Mouse (Mus musculus) CD4-positive helper T cell, adult 2 months (primary cell): ENCODE data around the gene Peli3.
A peak's percentile ranks its signal among the peaks of the same experiment; 100 is the strongest.
"Not testable (repeated sequence)": the region's sequence is repeated elsewhere in the genome, so short reads cannot be mapped to it uniquely, and the experiment has no call there.

Source experiments
- DNase-seq: peaks from one replicate; pipeline ENCODE4 v3.0.0-alpha.2; 2012; ENCODE audit warnings: low read depth, missing footprints, low spot score

Peli3 gene

GRCm38 (mm10) chr19:4942551-4943252 lies at the start of gene Peli3:
TSS of gene Peli3 (minus strand) at chr19:4943127.
- peak; percentile 82 for DNase-seq

GRCm38 (mm10) chr19:4992371-4992770 lies 49.4 kb upstream of the Peli3 start:
- no peak for DNase-seq

- no peak for DNase-seq
These were observed 47.8 kb upstream of the Peli3 start for GRCm38 (mm10) chr19:4990716-4991115.

GRCm38 (mm10) chr19:4990256-4990625 lies 47.3 kb upstream of the Peli3 start, which contains the start of gene Npas4:
TSS of gene Npas4 (minus strand) at chr19:4990316.
- DNase-seq, result no peak

DNA sequence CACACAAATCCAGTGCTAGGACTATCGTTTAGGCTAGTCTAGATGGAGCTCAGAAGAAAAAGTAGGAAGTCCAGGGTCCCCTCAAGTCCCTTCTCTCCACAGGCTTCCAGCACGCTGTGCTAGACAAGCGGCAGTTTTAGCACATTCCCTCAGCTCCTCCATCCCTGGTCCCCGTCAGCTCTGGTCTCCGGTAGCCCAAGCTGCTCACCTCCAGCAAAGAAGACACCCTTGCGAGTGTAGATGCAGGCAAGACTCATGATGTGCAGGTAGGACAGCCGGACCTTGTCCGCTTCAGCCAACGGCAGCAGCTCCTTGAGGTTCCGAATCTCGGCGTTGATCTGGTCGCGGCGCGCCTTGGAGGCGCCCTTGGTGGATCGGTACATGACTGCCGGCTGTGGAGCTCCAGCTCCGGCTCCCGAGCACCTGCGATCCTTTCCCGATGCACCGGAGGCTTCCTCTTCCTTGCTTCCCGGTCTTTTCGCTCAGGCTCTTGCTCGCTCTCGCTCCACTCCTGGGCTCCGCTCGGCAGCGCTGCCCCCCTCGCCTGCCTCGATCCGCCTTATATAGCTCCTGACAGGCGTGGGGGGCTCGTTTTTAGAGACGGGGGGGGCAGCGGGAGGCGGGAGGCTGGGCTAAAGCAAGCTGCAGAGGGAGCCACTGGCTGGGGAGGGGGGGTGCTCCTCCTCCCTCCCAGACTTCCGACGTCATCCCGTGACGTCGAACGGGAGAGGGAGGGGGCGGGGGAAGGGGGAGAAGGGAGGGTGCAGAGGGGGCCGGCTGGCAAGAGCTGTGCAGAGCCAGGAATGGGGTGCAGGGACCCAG lies 46.7 kb upstream of the Peli3 start:
- DNase-seq, result no peak

DNA sequence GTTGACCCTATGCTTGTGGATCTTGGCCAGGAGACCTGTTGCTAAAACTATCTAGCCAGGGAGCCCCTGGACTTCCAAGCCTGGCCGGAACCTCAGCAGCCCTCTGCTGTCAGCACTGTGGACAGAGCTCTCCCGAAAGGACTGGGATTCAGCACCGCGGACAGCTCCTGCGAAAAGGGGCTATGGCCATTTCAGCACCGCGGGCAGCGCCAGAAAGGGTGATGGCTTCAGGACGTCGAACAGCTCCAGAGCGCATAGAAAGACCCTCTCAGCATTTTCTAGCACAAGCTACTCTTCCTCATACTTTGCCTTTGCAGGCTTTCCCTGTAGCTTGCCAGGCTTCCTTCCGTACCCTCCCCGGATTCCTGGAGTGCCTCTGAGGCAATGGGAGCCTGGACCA lies 46.1 kb upstream of the Peli3 start:
- peak; percentile 68 for DNase-seq

GRCm38 (mm10) chr19:4981767-4982166 lies 38.8 kb upstream of the Peli3 start:
- DNase-seq, result peak; percentile 69

- DNase-seq, result peak; percentile 49
These were observed 25.3 kb upstream of the Peli3 start for GRCm38 (mm10) chr19:4968236-4968635.

- peak; percentile 93 for DNase-seq
These were observed 19.1 kb upstream of the Peli3 start, which contains the start of gene Mrpl11 for GRCm38 (mm10) chr19:4961928-4962601. TSS of gene Mrpl11 (plus strand) at chr19:4962147.

DNA sequence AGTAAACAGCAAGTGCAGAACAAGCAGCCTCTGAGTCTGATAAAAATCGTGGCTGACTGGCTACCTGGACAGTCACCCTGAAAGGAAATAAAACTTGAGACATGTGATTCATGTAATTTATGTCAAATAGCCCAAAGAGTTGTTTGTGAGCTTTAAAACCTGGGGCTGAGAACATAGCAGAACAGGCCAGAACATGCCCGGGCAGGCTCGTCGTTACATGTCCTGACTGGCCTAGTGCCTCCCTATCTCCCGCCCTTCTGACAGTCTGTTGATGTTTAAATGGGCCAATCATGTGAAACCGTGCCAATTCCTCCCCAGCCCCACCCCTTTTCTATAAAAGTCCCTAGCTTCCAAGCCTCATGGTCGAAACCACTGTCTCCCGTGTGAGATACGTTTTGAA lies 5.7 kb upstream of the Peli3 start:
- not testable (repeated sequence) for DNase-seq

DNA sequence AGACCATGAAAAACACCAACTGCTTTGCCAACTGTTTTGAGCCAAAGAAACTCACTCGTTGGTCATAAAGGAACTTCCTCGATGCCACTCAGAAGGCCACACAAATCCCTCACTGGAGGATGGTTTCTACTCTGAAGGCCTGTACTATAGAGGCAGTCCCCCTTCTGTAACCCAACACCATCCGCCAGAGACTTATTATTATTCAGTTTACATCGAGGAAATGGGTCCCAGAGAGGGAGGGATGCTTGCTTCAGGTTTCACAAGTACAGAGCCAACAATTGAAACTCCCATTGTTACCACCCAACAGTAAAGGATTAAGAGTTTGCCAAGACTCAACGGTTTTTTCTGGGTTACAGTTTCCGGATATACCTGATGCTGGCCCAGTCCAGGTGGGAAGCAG lies 2.6 kb upstream of the Peli3 start:
- no peak for DNase-seq

- no peak for DNase-seq
These were observed 294 bp upstream of the Peli3 start for GRCm38 (mm10) chr19:4943253-4943588.

DNA sequence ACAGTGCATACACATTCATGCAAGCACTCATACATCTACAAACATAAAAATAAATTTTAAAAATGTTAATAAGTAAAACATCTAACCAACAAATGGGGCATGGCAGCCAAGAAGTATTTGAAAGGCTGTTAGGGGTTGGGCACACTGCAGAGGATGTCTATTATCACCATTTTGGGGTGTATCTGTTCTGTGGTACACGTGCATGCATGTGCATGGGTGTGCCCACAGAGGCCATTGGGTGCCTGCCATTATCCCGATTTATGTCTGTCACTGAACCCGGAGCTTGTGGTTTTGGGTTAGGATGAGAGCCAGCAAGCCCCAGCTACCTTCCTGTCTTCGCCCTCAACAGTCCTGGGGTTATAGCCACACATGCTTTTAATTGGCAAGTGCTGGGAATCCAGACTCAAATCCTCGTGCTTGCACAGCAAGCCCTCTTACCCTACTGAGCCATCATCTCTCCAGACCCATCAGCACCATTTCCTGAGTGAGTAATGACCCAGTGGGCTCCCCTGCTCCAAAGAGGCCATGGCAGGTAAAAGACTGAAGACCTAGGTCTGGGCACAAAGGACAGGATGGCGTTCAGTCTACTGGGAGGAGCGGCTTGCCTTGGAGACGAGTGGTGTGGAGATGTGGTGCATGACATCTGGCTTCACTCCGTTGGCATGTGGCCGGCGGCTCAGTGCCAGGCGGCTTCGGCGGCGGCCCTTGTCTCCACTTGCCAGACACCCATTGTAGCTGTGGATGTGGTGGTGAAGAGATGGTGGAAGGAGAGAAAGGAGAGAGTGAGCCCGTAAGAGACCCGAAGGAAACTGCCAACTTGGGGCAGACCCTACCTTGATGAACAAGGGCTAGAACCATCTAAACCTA lies 5.2 kb downstream of the Peli3 start:
- no peak for DNase-seq

- DNase-seq, result no peak
These were observed 6.0 kb downstream of the Peli3 start for GRCm38 (mm10) chr19:4936896-4937295.

DNA sequence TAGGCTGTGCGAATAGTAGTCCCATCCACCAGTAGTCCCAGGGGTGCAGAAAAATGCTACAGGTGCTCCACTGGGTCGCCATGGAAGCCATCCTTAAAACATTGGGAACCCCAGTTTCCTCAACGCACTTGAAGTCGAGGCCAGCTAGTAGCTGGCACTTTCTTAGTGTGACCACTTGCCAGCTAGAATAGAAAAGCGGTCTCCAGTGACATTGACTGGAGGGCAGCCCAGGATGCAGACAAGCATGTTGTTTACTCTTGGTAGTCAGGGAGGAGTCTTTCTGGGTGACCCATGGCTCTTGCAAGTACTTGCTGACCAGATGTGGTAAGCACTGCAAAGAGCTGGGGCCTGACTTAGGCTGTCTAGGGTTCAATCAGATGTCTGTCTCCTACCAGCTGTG lies 14.1 kb downstream of the Peli3 start:
- no peak for DNase-seq

GRCm38 (mm10) chr19:4927904-4928531 lies 14.9 kb downstream of the Peli3 start, which contains the start of gene Dpp3:
TSS of gene Dpp3 (minus strand) at chr19:4928287.
- peak; percentile 96 for DNase-seq

DNA sequence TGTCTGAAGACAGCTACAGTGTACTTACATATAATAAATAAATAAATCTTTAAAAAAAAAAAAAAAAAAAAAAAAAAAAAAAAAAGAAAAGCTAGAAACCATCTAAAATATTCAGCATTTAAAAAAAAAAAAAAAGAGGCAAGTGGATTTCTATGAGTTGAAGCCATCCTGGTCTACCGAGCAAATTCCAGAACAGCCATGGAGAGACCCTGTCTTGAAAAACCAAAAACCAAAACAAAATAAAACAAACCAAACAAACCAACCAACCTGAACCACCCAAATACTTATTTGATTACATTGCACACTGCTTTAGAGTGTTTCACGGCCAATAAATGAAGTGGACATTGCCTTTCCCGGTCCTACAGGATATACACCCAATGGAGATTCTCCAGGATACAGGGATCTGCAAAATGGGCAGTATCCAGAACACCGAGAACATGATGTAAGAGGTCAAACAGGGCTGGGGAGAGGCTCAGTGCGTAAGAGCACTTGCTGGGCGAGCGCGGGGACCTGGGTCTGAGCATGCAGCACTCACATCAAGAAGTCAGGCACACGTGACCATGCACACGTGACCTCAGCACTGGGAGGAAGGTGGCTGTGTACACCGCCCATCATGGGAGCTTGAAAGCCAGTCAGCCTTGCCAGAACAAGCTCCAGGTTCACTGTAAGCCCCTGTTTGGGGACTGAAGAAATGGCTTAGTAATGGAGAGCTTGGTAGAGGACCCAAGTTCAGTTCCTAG lies 17.6 kb downstream of the Peli3 start:
- DNase-seq, result no peak

DNA sequence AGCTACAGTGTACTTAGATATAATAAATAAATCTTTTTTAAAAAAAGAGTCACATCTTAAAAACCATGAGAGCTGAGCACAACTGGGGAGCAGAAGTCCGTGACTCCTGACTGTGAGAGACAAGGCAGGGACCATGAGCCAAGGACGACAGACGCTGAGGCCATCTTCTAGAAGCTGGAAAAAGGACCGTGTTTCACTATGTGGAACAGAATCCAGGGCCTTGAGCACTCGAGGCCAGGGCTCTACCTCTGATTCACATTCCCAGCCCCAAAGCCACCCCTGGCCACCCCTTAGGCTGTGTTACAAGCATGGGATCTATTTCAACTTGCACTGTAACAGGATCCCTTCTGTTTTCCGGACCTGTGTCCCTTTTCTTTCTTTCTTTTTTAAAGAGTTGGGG lies 23.3 kb downstream of the Peli3 start:
- no peak for DNase-seq

DNA sequence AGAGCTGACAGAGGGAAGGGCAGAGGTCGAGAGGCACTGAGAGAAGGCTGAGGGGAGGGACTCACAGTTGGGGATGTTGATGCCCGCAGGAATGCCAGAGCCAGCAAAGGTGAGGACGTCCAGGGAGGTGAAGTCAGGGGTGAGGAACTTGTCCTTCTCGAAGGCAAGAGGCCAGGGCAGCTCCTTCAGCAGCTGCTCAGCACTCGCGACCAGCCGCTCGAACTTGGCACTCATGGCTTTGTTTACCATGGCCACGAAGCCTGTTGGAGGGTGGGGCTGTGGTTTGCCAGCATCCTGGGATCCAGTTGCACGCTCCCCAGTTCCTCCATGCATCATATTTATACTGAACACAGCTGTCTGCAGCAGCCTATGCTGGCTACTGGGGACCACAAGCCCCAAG lies 26.1 kb downstream of the Peli3 start:
- DNase-seq, result no peak

DNA sequence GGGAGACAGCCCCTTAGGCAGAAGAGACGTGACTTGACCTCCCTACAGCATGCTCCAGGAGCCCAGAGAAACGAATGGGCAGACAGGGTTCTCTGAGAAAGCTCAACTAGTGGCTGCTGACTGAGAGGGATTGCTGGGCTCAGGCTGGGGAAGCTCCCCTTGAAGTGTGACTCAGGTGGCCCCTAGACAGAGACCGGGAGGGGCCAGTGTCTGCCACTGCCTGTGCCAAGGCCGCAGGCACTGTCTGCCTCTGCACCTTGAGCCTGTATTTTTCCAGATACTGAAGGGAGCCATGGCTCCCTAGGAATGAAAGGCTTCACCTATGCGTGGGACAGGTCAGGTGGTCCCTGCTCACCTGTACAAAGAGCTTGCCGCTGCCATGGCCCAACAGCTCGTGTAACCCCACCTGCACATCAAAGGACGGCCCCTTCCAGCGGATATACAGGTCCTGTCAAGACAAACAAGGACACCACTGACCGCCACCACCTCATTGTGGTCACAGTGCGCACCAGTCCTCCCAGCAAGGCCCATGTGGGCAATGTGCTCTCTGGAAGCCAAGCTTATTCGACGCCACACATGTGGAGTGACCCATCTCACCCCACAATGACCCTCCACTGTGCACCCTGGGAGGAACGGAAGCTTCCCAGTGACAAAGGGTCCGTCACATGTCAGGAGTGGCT lies 26.9 kb downstream of the Peli3 start:
- DNase-seq, result no peak
